Mouse (Mus musculus) c-Kit-negative CD71-positive TER-119-positive erythroid progenitor cells, embryonic 14.5 days (primary cell): ENCODE results near the gene Olfr557.
A peak's percentile ranks its signal among the peaks of the same experiment; 100 is the strongest.

ENCODE experiments used
- DNase-seq: peaks from one replicate; pipeline ENCODE4 v3.0.0-alpha.2; 2013; ENCODE audit warnings: low read depth, low spot score

Olfr557 gene

DNA sequence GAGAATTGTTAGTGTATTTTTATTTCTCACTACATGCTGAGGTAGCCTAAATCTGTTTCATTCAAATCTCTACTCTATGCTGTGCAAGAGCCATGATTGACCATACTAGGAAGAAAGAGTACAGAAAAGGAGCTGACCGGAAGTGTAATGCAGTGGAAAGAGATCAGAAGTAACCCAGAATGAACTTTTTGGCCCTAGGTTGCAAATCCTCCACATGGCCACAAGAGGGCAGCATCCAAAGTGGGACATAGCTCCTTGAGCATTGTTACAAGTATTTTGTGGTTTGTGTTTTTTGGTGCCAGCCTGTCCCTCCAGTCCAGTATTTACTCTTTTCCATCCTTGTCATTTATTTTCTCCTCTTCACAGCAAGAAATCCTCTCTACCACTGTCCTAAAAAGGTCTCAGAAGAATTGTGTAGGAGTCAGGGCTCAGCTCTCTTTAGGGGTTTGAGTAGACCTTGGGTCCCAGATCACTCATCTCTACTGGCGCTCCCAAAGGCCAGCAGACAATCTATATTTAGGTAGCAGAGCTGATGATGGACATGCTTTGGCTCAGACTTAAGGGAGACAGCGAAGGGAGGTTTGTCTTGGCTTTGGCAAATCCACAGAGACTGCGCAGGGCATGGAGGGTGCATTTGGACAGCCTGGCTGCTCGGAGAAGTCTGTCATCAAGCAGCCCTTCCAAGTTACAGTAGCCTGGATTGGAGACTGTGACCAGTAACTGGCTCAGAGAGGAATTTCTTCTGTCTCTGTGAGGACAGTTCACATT, at the start of gene Olfr557:
Gene Olfr557, plus strand, starts transcription at position 553 of the 768 bp plus-strand sequence.
- DNase-seq, result peak; percentile 22

DNA sequence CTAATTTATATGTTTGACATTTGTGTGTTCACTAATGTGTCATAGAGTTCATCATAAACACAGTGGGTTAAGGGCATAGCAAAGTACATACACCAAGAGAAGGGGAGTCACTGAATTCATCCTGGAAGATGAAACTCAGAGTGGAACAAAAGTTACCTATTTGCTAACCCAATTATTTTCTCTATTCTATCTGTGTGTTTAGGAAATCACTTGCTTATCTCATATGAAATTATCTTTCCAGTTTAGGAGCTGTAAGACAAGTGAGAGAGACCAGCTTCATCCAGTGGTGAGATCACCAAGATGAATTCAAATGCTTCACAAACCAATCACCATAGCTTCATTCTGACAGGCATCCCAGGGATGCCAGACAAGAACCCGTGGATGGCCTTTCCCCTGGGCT, 37.2 kb upstream of the Olfr557 start, which contains the start of gene Olfr555:
Gene Olfr555, plus strand, starts transcription at position 301 of the 400 bp plus-strand sequence.
- no peak for DNase-seq

DNA sequence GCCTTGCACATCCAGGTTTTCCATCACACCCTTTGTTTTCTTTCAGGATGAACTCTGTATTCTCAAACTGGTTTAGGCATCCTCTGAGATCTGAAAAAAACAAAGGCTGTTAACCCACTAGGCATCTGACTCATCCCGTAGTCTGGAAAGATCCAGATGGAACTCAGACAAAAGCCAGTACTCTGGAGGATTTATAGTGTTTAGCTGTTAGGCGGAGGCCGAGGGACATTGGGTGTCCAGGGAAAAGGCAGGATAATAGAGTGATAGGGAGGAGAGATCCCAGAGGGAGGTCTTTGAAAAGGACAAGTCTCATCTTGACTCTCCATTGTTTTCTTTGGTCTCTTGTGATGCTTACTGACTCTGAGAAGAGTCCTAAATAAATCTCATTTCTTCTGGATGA, 31.1 kb upstream of the Olfr557 start, which contains the start of gene Olfr556:
Gene Olfr556, plus strand, starts transcription at position 301 of the 400 bp plus-strand sequence.
- no peak for DNase-seq

DNA sequence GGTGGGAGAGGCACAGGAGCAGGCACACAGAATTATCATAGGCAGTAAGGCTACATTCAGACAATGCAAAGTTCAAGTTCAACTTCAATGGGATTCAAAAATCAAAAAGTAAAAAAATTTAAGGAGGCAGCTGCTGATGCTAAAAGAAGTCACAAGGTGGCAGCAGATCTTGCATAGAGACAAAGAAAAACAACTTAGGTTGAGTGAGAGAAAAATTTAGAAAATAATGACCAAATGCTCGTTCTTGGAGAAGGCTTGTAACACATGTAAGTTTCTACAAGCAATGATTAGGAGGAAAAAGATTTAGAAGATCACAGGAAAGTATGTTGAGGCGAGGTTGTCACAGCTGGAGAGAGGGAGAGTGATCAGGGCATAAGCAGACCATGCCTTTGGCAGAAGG, 30.3 kb upstream of the Olfr557 start:
- no peak for DNase-seq

- no peak for DNase-seq
Observed at GRCm38 (mm10) chr7:102676225-102676624, 19.5 kb upstream of the Olfr557 start.

GRCm38 (mm10) chr7:102681916-102682315, 13.8 kb upstream of the Olfr557 start:
- DNase-seq, result no peak

DNA sequence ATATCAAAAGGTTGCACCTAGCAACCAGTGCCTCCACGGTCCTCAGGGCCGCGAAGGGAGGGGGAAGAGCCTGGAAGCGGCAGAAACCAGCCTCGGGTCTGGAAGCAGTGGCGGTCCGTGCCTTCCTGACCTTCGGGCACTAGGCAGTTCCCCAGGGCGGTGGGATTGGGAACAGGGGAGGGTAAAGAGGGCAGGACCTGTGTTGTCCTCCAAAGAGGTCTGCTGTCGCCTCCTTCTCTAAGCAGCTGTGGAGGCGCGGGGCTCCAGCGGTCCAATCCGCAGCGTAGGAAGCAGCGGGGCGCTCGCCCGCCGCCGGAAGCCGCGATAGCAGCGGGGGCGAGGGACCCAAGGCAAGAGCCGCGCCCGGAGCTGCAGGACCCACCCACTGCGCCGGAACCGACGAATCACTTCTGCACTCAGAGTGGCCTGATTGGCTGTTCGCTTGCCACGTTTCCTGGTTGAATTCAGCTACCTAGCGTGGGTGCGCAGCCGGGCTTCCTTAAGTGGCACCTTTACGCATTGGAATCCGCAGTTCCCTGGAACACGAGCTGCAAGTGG, 8.7 kb upstream of the Olfr557 start, which contains the start of gene Trim68:
Gene Trim68, minus strand, starts transcription at position 384 of the 558 bp plus-strand sequence.
- DNase-seq, result peak; percentile 16

DNA sequence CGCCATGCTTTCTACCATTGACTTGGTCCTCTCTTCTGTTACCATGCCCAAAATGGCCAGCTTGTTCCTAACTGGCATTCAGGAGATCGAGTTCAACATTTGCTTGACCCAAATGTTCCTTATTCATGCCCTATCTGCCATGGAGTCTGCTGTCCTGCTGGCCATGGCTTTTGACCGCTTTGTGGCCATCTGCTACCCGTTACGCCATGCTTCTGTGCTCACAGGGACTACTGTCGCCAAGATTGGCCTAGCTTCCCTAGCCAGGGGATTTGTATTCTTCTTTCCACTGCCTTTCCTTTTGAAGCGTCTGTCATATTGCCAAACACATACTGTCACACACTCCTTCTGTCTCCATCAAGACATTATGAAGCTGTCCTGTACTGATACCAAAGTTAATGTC, 2.8 kb downstream of the Olfr557 start:
- DNase-seq, result no peak

- DNase-seq, result no peak
Observed at GRCm38 (mm10) chr7:102701915-102702314, 6.2 kb downstream of the Olfr557 start, which contains the start of gene Olfr558. Olfr558 (plus strand) TSS chr7:102702215.

DNA sequence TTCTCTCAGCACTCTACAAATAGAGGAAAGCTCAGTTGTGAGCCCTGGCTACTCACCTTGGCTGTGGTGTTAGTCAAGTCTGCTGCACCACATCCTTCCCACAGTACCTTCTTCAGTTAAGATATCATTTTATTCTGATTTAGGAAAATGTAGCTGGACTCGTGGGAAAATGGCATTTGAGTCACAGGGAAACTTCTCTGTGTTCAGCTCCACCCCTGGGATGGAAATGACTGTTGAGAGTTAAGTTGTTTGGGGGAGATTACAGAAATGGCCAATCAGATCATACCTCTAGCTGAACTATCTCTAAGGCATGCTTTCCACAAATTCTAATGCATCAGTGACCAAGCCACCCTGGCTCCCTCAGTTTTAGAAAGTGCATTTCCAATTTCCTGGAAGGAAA, 23.3 kb downstream of the Olfr557 start, which contains the start of gene Olfr33:
Gene Olfr33, minus strand, starts transcription at position 101 of the 400 bp plus-strand sequence.
- DNase-seq, result no peak

- DNase-seq, result no peak
Observed at GRCm38 (mm10) chr7:102727391-102727790, 31.7 kb downstream of the Olfr557 start, which contains the start of gene Olfr559. Olfr559 (minus strand) TSS chr7:102727491.

- DNase-seq, result no peak
Observed at GRCm38 (mm10) chr7:102733793-102734192, 38.1 kb downstream of the Olfr557 start.

DNA sequence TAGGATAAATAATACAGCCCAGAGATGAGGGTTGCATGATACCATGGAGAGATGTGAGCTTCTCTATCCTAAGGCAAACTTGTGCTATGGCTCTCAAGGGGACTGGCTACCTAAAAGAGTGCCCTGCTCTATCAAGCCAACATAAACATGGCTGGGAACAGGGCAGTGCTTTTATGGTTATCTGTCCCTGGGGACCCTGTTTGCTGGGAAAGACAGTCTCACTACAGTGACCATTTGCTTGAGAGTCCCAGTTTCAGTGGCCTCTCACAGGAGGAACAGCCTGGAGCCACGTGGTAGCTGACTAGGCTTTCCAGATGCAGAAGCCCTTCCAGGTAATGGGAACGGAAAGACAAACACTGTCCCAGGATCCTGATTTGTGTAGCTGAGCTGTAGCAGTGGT, 42.0 kb downstream of the Olfr557 start:
- DNase-seq, result no peak
